Mouse (Mus musculus) liver, postnatal 0 days (tissue): ENCODE measurements at regions not wholly inside any gene's neighbourhood (a gene's known extent, or its start where the extent isn't known, plus 50 kb on each side); places are given as distances from the start of the nearest gene placed in this dataset.

Experiments
- ATAC-seq: fragments of 200-750 bp; cut with Nextera tagmentation; 2 replicates; pipeline ENCODE4 v1.8.0; 2017; ENCODE audit warnings: mild to moderate bottlenecking, moderate library complexity
- DNase-seq: peaks from one replicate; pipeline ENCODE4 v3.0.0-alpha.2; 2016
- H3K27ac ChIP-seq: fragments of 300-500 bp; sonication (generic); 2 replicates; pipeline ENCODE4 v1.5.1; 2014; ENCODE audit warnings: antibody characterized with exemption, moderate library complexity, mild to moderate bottlenecking, low read depth
- H3K27me3 ChIP-seq: fragments of 300-500 bp; sonication (generic); 2 replicates; pipeline ENCODE4 v1.6.1; 2014; ENCODE audit warnings: low read length, control low read depth, mixed read lengths; ENCODE audit not compliant: insufficient read depth
- H3K36me3 ChIP-seq: fragments of 300-500 bp; sonication (generic); replicated peaks from 2 replicates; pipeline ENCODE4 v1.6.1; 2014; ENCODE audit warnings: mild to moderate bottlenecking, control low read depth, low read length, moderate library complexity, mixed read lengths; ENCODE audit not compliant: insufficient read depth
- H3K4me1 ChIP-seq: fragments of 300-500 bp; sonication (generic); 2 replicates; pipeline ENCODE4 v1.6.1; 2014; ENCODE audit warnings: antibody characterized with exemption, mild to moderate bottlenecking, control low read depth; ENCODE audit not compliant: insufficient read depth
- H3K4me2 ChIP-seq: fragments of 300-500 bp; sonication (generic); 2 replicates; pipeline ENCODE4 v1.6.1; 2014; ENCODE audit warnings: low read depth, mild to moderate bottlenecking, low read length, moderate library complexity, mixed read lengths
- H3K4me3 ChIP-seq: fragments of 300-500 bp; sonication (generic); 2 replicates; pipeline ENCODE4 v1.5.1; 2014; ENCODE audit warnings: low read depth, low read length
- H3K9ac ChIP-seq: fragments of 300-500 bp; sonication (generic); replicated peaks from 2 replicates; pipeline ENCODE4 v1.6.1; 2014; ENCODE audit warnings: mild to moderate bottlenecking, moderate library complexity
- H3K9me3 ChIP-seq: fragments of 300-500 bp; sonication (generic); 2 replicates; pipeline ENCODE4 v1.6.1; 2016; ENCODE audit warnings: mild to moderate bottlenecking, control low read depth, low read length, mixed read lengths
- CTCF ChIP-seq: sonication (generic); IDR thresholded peaks from 2 replicates; pipeline ENCODE4 v1.5.1; 2016; ENCODE audit warnings: antibody characterized with exemption, low read depth
- EP300 ChIP-seq: IDR thresholded peaks from 2 replicates; pipeline ENCODE4 v1.6.1; 2016; ENCODE audit warnings: antibody characterized with exemption, low read depth, mild to moderate bottlenecking
- WGBS: fragments of 180-500 bp; shearing (Covaris S2); extraction: QIAGEN DNeasy Blood & Tissue Kit; methylation state at CpG from one replicate; pipeline ENCODE4 v1.1.7; 2014; ENCODE audit not compliant: insufficient replicate concordance; 5-methylcytosine and 5-hydroxymethylcytosine counted together

DNA sequence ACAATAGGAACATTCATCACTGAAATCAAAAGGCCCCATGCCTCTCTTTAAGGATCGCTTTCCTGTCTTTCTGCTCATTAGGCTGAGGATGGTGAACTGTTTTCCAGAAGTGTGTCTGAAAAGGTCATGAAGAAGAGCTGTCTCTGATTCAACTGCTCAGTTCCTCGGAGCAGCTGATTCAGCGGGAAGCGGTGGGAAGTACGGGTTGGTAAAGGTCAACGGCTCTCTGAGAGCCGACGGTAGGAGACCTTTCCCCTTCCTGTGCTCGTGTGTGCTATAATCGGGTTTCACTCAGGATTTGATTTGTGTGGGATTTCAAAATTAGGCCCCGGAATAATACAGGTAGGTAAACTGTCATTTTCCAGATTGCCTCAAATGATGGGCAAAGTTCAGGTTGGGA lies 210.5 kb downstream of the Kcnrg start:
- WGBS, result 65% methylated on average over 11 of the region's 11 CpGs
- no peak for ATAC-seq
- Histone ChIP-seq H3K4me2 (no peak overlapping the region), H3K36me3 (no peaks in the 10 kb centered on the region), H3K27me3 (no peaks in the 10 kb centered on the region), H3K9ac (no peak overlapping the region), H3K4me3 (no peak overlapping the region), H3K27ac (no peak overlapping the region), H3K9me3 (no peaks in the 10 kb centered on the region), H3K4me1 (no peaks in the 10 kb centered on the region)
- no peak for TF ChIP-seq EP300
- TF ChIP-seq CTCF, result no peak
- DNase-seq, result no peak

DNA sequence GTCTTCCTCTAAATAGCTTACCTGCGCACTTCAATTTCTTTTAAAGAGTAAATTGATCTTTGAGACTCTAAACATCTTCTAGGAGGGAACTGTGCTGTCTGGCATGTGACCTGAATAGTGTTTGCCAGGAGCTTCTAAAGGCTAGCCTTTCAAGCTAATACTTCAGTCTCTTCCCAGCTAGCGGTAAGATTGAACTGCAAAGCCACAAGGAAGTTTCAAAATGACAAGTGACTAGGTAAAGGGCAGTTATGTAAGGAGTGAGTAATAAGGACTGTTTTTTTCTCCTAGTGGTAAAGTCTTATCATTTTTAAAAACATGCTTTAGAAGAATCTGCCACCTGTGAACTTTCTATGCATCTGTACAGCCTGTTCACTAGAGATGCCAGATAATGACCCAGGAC lies 211.1 kb downstream of the Kcnrg start:
- no peaks in the 10 kb centered on the region for H3K4me1 ChIP-seq
- DNase-seq, result no peak
- no peak overlapping the region for H3K4me2 ChIP-seq
- no peaks in the 10 kb centered on the region for H3K27me3 ChIP-seq
- H3K36me3 ChIP-seq, result no peaks in the 10 kb centered on the region
- TF ChIP-seq EP300, result no peak
- TF ChIP-seq CTCF, result no peak
- WGBS, result 71% methylated on average over 2 of the region's 2 CpGs
- H3K9me3 ChIP-seq, result no peaks in the 10 kb centered on the region
- no peak overlapping the region for H3K4me3 ChIP-seq
- no peak overlapping the region for H3K9ac ChIP-seq
- 0 out of 2 replicates have a peak overlapping the region, but pooled peaks have one; percentile 4 for H3K27ac ChIP-seq
- ATAC-seq, result no peak

DNA sequence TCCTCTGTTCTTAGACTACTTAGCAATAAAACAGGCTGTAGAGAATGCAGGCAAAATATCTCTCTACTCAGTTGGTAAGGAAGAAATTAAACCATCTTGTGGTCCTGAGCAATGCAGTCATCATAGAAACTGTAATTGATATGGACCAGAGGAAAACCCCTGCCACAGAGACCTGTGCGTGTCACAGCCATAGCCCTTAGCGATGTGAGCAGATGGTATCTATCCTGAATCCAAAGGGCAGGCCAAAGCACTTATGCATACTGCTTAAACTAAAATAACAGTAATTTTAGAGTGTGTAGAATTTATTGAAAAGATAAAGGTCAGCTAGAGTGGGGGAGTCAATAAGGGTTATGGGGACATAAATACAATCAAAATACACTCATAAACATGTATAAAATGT lies 212.0 kb downstream of the Kcnrg start:
- ATAC-seq (no peak), DNase-seq (no peak)
- Histone ChIP-seq H3K9ac (no peak overlapping the region), H3K27me3 (no peaks in the 10 kb centered on the region), H3K4me3 (no peak overlapping the region), H3K4me2 (no peak overlapping the region), H3K9me3 (no peaks in the 10 kb centered on the region), H3K36me3 (no peaks in the 10 kb centered on the region), H3K4me1 (no peaks in the 10 kb centered on the region), H3K27ac (no peak overlapping the region)
- TF ChIP-seq CTCF, result no peak
- 83% methylated on average over 2 of the region's 2 CpGs for WGBS

GRCm38 (mm10) chr14:61834291-61834936 lies 227.2 kb downstream of the Kcnrg start:
- no peak overlapping the region for H3K4me2 ChIP-seq
- ATAC-seq (no peak), DNase-seq (no peak)
- no peaks in the 10 kb centered on the region for H3K36me3 ChIP-seq
- H3K27ac ChIP-seq, result 0 out of 2 replicates have a peak overlapping the region, but pooled peaks have one; percentile 18
- H3K4me3 ChIP-seq, result no peak overlapping the region
- no peaks in the 10 kb centered on the region for H3K9me3 ChIP-seq
- WGBS, result 25% methylated on average over 8 of the region's 8 CpGs
- peaks cover 12% of the 10 kb centered on the region; the same call in 1 of the 2 replicates for H3K4me1 ChIP-seq
- no peak for TF ChIP-seq CTCF
- H3K9ac ChIP-seq, result no peak overlapping the region
- no peaks in the 10 kb centered on the region for H3K27me3 ChIP-seq

DNA sequence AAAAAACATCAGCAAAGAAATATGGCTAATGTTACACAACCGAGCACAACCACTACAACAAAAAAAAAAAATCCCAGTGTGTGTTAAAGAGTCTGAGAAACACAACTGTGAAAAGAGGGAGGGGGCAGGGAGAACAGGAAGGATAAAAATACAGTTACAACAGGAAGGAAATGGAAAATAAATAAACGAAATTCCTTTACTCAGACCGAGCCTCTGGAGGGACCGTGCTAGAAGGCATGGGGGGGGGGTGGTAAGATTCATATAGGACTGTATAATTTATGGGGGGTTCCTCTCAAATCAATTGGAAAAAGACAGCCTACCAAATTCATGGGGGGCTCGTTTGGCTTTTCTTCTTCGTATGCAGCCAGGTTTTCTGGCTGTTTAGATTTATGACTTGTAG lies 228.5 kb downstream of the Kcnrg start:
- Histone ChIP-seq H3K4me1 (peaks cover 12% of the 10 kb centered on the region; the same call in 1 of the 2 replicates), H3K4me2 (no peak overlapping the region), H3K27me3 (no peaks in the 10 kb centered on the region), H3K9ac (no peak overlapping the region), H3K4me3 (no peak overlapping the region), H3K36me3 (no peaks in the 10 kb centered on the region), H3K27ac (no peak overlapping the region), H3K9me3 (no peaks in the 10 kb centered on the region)
- DNase-seq, result no peak
- TF ChIP-seq CTCF, result no peak
- no peak for TF ChIP-seq EP300
- ATAC-seq, result no peak
- 40% methylated on average over 6 of the region's 6 CpGs for WGBS

GRCm38 (mm10) chr14:61836231-61836630 lies 229.0 kb downstream of the Kcnrg start:
- Histone ChIP-seq H3K27me3 (no peaks in the 10 kb centered on the region), H3K27ac (no peak overlapping the region), H3K4me3 (no peak overlapping the region), H3K9ac (no peak overlapping the region), H3K9me3 (no peaks in the 10 kb centered on the region), H3K4me1 (peaks cover 12% of the 10 kb centered on the region; the same call in 1 of the 2 replicates), H3K4me2 (no peak overlapping the region), H3K36me3 (no peaks in the 10 kb centered on the region)
- 36% methylated on average over 6 of the region's 6 CpGs for WGBS
- TF ChIP-seq CTCF (no peak), EP300 (no peak)
- no peak for ATAC-seq
- DNase-seq, result no peak

DNA sequence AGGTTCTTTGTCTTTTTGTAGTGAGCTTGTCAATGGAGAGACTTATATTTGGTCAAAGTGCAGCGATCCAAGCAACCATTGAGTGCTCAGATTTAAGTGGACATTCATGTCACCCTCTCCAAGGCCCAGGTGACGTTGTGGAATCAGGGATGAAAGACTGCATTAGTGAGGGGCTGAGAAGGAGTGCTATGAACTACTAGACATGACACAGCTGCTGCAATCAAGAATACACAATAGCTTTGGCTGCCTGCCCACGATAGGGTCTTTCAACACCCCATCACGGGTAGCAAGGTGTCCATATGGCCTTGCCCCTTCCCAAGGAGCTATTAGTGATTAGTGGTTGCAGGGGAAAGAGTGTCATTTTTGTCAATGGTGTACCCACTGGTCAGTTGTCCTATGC lies 229.7 kb downstream of the Kcnrg start:
- H3K27ac ChIP-seq, result no peak overlapping the region
- H3K4me1 ChIP-seq, result peaks cover 12% of the 10 kb centered on the region; the same call in 1 of the 2 replicates
- no peaks in the 10 kb centered on the region for H3K27me3 ChIP-seq
- H3K4me3 ChIP-seq, result no peak overlapping the region
- no peak overlapping the region for H3K4me2 ChIP-seq
- DNase-seq (no peak), ATAC-seq (no peak)
- 73% methylated on average over 4 of the region's 4 CpGs for WGBS
- H3K36me3 ChIP-seq, result no peaks in the 10 kb centered on the region
- no peak for TF ChIP-seq EP300
- TF ChIP-seq CTCF, result no peak
- no peak overlapping the region for H3K9ac ChIP-seq
- no peaks in the 10 kb centered on the region for H3K9me3 ChIP-seq
